Mouse (Mus musculus) MEL (cell line): ENCODE results near the gene Cadm2. TPM values are rescaled to one million over a fixed set of nuclear protein-coding genes. Genes with fewer than 3 reads are reported as not detected.

Experiments
- DNase-seq: peaks from one replicate; pipeline ENCODE4 v3.0.0; 2011; ENCODE audit warnings: low read depth, low spot score
- H3K27ac ChIP-seq: 2 replicates; pipeline ENCODE4 v1.5.1; 2012; ENCODE audit warnings: low read depth, mild to moderate bottlenecking, control low read depth, low read length, moderate library complexity; ENCODE audit not compliant: control insufficient read depth
- H3K27me3 ChIP-seq, 2 experiments: fragments of 150-350 bp in 1 of 2; sonication (generic) in 1 of 2; 2 replicates each; pipeline ENCODE4 v1.6.1; 2012; ENCODE audit warnings: low read length in 2 of 2, mild to moderate bottlenecking in 2 of 2, improper control_type of control experiment in 1 of 2, moderate library complexity in 1 of 2; ENCODE audit not compliant: insufficient read depth in 2 of 2, control insufficient read depth in 1 of 2
- H3K36me3 ChIP-seq, 2 experiments: 2 replicates each; pipeline ENCODE4 v1.6.1; 2012 to 2014; ENCODE audit warnings: low read length in 2 of 2, improper control_type of control experiment in 1 of 2, inconsistent platforms in 1 of 2, mild to moderate bottlenecking in 1 of 2; ENCODE audit not compliant: insufficient read depth in 2 of 2, control insufficient read depth in 1 of 2
- H3K4me1 ChIP-seq, 2 experiments: fragments of 150-350 bp in 1 of 2; sonication (generic) in 1 of 2; 2 replicates each; pipeline ENCODE4 v1.6.1; 2012; ENCODE audit warnings: low read length in 2 of 2, improper control_type of control experiment in 1 of 2, mild to moderate bottlenecking in 1 of 2; ENCODE audit not compliant: insufficient read depth in 2 of 2, control insufficient read depth in 1 of 2
- H3K4me3 ChIP-seq, 2 experiments: fragments of 150-350 bp in 1 of 2; sonication (generic) in 1 of 2; 2 replicates each; pipeline ENCODE4 v1.5.1; 2012; ENCODE audit warnings: low read depth in 2 of 2, low read length in 2 of 2, mild to moderate bottlenecking in 2 of 2, moderate library complexity in 2 of 2, control low read depth in 1 of 2, improper control_type of control experiment in 1 of 2; ENCODE audit not compliant: control insufficient read depth in 1 of 2, insufficient read depth in 1 of 2
- H3K79me2 ChIP-seq: 2 replicates; pipeline ENCODE4 v1.6.1; 2012; ENCODE audit warnings: mild to moderate bottlenecking, low read length, moderate library complexity; ENCODE audit not compliant: control insufficient read depth, poor library complexity, insufficient read depth
- H3K9ac ChIP-seq: 2 replicates; pipeline ENCODE4 v1.6.1; 2012; ENCODE audit warnings: low read depth, mild to moderate bottlenecking, control low read depth, low read length, moderate library complexity; ENCODE audit not compliant: control insufficient read depth, poor library complexity, severe bottlenecking
- H3K9me3 ChIP-seq: fragments of 150-350 bp; sonication (generic); replicated peaks from 2 replicates; pipeline ENCODE4 v1.6.1; 2012; ENCODE audit warnings: mild to moderate bottlenecking, low read length, improper control_type of control experiment, moderate library complexity; ENCODE audit not compliant: insufficient read depth
- CHD1 ChIP-seq: IDR thresholded peaks from 2 replicates; pipeline ENCODE4 v1.6.1; 2012; ENCODE audit warnings: low read depth, mild to moderate bottlenecking, inconsistent platforms, low read length, improper control_type of control experiment
- CHD2 ChIP-seq: IDR thresholded peaks from 2 replicates; pipeline ENCODE4 v1.6.1; 2011; ENCODE audit warnings: low read length, improper control_type of control experiment
- CTCF ChIP-seq, 3 experiments: IDR thresholded peaks in 2 of 3; conservative IDR thresholded peaks in 1 of 3; 2 replicates each; pipeline ENCODE4 v1.5.1; 2011 to 2012; ENCODE audit warnings: low read length in 3 of 3, low read depth in 2 of 3, mild to moderate bottlenecking in 2 of 3, improper control_type of control experiment in 1 of 3, inconsistent platforms in 1 of 3, mixed read lengths in 1 of 3, moderate library complexity in 1 of 3; ENCODE audit not compliant: control insufficient read depth in 1 of 3, insufficient read depth in 1 of 3, poor library complexity in 1 of 3, severe bottlenecking in 1 of 3
- HCFC1 ChIP-seq: IDR thresholded peaks from 2 replicates; pipeline ENCODE4 v1.6.1; 2012; ENCODE audit warnings: low read depth, mild to moderate bottlenecking, inconsistent platforms, low read length, improper control_type of control experiment, moderate library complexity
- JUND ChIP-seq: IDR thresholded peaks from 2 replicates; pipeline ENCODE4 v1.6.1; 2011; ENCODE audit warnings: low read depth, mild to moderate bottlenecking, improper control_type of control experiment, low read length
- MAX ChIP-seq: IDR thresholded peaks from 2 replicates; pipeline ENCODE4 v1.6.1; 2011; ENCODE audit warnings: low read length, improper control_type of control experiment
- MEF2A ChIP-seq: IDR thresholded peaks from 2 replicates; pipeline ENCODE4 v1.6.1; 2014; ENCODE audit warnings: low read depth, mild to moderate bottlenecking, inconsistent platforms, low read length, improper control_type of control experiment; ENCODE audit not compliant: poor library complexity, insufficient replicate concordance, severe bottlenecking; ENCODE audit errors: extremely low read depth
- MYB ChIP-seq: IDR thresholded peaks from 2 replicates; pipeline ENCODE4 v1.6.1; 2011; ENCODE audit warnings: mild to moderate bottlenecking, low read depth, low read length, improper control_type of control experiment
- MYC ChIP-seq: IDR thresholded peaks from 2 replicates; pipeline ENCODE4 v1.6.1; 2011; ENCODE audit warnings: low read depth, mild to moderate bottlenecking, low read length, improper control_type of control experiment, moderate library complexity
- RAD21 ChIP-seq: IDR thresholded peaks from 2 replicates; pipeline ENCODE4 v1.6.1; 2011; ENCODE audit warnings: mild to moderate bottlenecking, low read depth, low read length, improper control_type of control experiment
- SMC3 ChIP-seq: IDR thresholded peaks from 2 replicates; pipeline ENCODE4 v1.6.1; 2011; ENCODE audit warnings: low read depth, low read length, improper control_type of control experiment
- TCF12 ChIP-seq: IDR thresholded peaks from 2 replicates; pipeline ENCODE4 v1.6.1; 2014; ENCODE audit warnings: low read depth, mild to moderate bottlenecking, inconsistent platforms, low read length, improper control_type of control experiment, moderate library complexity
- USF1 ChIP-seq: IDR thresholded peaks from 2 replicates; pipeline ENCODE4 v1.6.1; 2014; ENCODE audit warnings: low read depth, mild to moderate bottlenecking, inconsistent platforms, low read length, improper control_type of control experiment, moderate library complexity
- USF2 ChIP-seq, 2 experiments: IDR thresholded peaks; 2 replicates each; pipeline ENCODE4 v1.6.1; 2011 to 2012; ENCODE audit warnings: improper control_type of control experiment in 2 of 2, low read length in 2 of 2, borderline replicate concordance in 1 of 2, inconsistent platforms in 1 of 2, low read depth in 1 of 2, mild to moderate bottlenecking in 1 of 2; ENCODE audit not compliant: insufficient read depth in 1 of 2
- ZC3H11A ChIP-seq: IDR thresholded peaks from 2 replicates; pipeline ENCODE4 v1.6.1; 2012; ENCODE audit warnings: low read depth, mild to moderate bottlenecking, inconsistent platforms, low read length, improper control_type of control experiment
- ZKSCAN1 ChIP-seq: IDR thresholded peaks from 2 replicates; pipeline ENCODE4 v1.6.1; 2012; ENCODE audit warnings: low read depth, mild to moderate bottlenecking, inconsistent platforms, low read length, improper control_type of control experiment, moderate library complexity
- ZNF384 ChIP-seq: IDR thresholded peaks from 2 replicates; pipeline ENCODE4 v1.6.1; 2012; ENCODE audit warnings: low read depth, mild to moderate bottlenecking, inconsistent platforms, low read length, improper control_type of control experiment
- polyA plus RNA-seq, 2 experiments: library from polyadenylated mRNA; stranded (reverse) in 1 of 2; unstranded in 1 of 2; fragments of >175 nt in 1 of 2; fragments of >200 nt in 1 of 2; gene quantifications; 2 replicates each; pipeline versions ENCODE4 v1.2.1 to v1.2.4; 2012; ENCODE audit warnings: low replicate concordance in 2 of 2, low read depth in 1 of 2; ENCODE audit not compliant: insufficient read length in 2 of 2, insufficient read depth in 1 of 2, missing spikeins in 1 of 2
- total RNA-seq: library from RNA; depleted of rRNA; stranded (reverse); fragments of 300-350 nt; gene quantifications from 2 replicates; pipeline ENCODE4 v1.2.3, GENCODE M21; 2012

Gene Cadm2
- total and polyA plus RNA-seq, 3 experiments = not detected

DNA sequence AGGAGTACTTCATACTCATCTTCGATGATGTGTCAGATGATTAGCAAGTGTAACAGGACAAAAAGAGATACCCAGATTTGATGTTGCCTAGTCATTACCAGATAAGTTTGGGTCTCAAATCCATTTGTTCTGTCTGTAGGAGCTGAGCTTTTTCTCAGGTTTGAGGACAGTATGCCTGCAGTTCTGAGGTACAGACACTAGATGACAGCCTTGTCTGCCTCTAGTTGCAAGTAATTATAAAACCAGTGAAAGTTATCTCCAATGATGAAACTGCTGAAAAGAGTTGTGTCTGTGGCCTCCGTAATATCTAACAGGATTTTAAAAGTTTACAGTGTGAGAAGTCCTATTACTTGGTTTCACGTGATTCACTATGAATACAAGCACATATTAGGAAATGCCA, 531.0 kb downstream of the Cadm2 start:
- Histone ChIP-seq H3K4me3 (no peak overlapping the region), H3K9ac (no peak overlapping the region), H3K27ac (no peak overlapping the region), H3K9me3 (no peaks in the 10 kb centered on the region), H3K4me1 (no peaks in the 10 kb centered on the region), H3K36me3 (no peaks in the 10 kb centered on the region), H3K27me3 (no peaks in the 10 kb centered on the region), H3K79me2 (no peaks in the 10 kb centered on the region)
- peak; percentile 67 for TF ChIP-seq RAD21
- no peak for TF ChIP-seq MYB
- TF ChIP-seq SMC3 = peak; percentile 61
- TF ChIP-seq CHD1 = no peak
- peak; percentile 17 to 59 (median 28); a peak in 3 of 6 replicates for TF ChIP-seq CTCF (IDR thresholded peaks at IDR 0.05 in 2 of 3, conservative IDR thresholded peaks at IDR 0.05 in 1 of 3; ENCODE audit: control insufficient read depth in 1 of 3, insufficient read depth in 1 of 3, low read depth in 2 of 3, low read length in 3 of 3, poor library complexity in 1 of 3, severe bottlenecking in 1 of 3)
- peak; percentile 71 for TF ChIP-seq ZC3H11A
- DNase-seq = peak; percentile 12

DNA sequence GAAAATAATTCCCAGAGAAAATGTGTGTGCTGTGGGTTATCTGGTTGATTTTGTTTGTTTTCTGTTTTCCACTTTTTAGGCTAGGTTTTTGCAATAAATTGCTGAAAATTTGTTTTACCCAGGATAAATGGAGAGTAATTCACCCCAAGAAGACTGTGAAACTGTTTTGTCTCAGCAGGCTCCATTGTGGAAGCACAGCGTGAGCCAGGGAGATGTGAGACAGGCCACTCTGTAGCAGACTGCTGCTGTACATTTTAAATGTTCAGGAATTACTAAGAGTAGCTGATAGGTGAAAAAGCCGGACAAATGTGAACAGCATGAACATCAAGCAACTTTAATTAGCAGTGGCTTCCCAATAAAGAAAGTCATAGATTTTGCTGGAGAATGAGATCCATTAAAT, 541.4 kb downstream of the Cadm2 start:
- H3K36me3 ChIP-seq = no peaks in the 10 kb centered on the region
- no peak overlapping the region for H3K4me3 ChIP-seq
- H3K4me1 ChIP-seq = no peaks in the 10 kb centered on the region
- no peaks in the 10 kb centered on the region; a peak in 1 of 4 replicates for H3K27me3 ChIP-seq
- DNase-seq = no peak
- no peak overlapping the region for H3K9ac ChIP-seq
- H3K27ac ChIP-seq = no peak overlapping the region
- H3K79me2 ChIP-seq = no peaks in the 10 kb centered on the region
- TF ChIP-seq JUND (no peak), TCF12 (no peak), MYB (no peak), ZKSCAN1 (no peak), MYC (no peak), ZNF384 (no peak), CHD2 (no peak), MAX (no peak), MEF2A (no peak), CHD1 (no peak), HCFC1 (no peak), USF2 (IDR thresholded peaks at IDR 0.05; ENCODE audit: borderline replicate concordance in 1 of 2, insufficient read depth in 1 of 2, low read depth in 1 of 2, low read length in 2 of 2) (no peak), USF1 (no peak), CTCF (IDR thresholded peaks at IDR 0.05 in 2 of 3, conservative IDR thresholded peaks at IDR 0.05 in 1 of 3; ENCODE audit: control insufficient read depth in 1 of 3, insufficient read depth in 1 of 3, low read depth in 2 of 3, low read length in 3 of 3, poor library complexity in 1 of 3, severe bottlenecking in 1 of 3) (no peak)
- H3K9me3 ChIP-seq = no peaks in the 10 kb centered on the region
